Mouse (Mus musculus) central nervous system, embryonic 14 days (tissue): ENCODE measurements around the gene Dda1. TPM values are rescaled to one million over a fixed set of nuclear protein-coding genes. Genes with fewer than 3 reads are reported as not detected.

Experiments used
- polyA plus RNA-seq: library from polyadenylated mRNA; depleted of rRNA; stranded (reverse); fragments of >200 nt; gene quantifications from 2 replicates; pipeline ENCODE4 v1.2.3, GENCODE M21; 2012; rRNA removed

The Dda1 gene
- 167 and 174 TPM in 2 replicates for polyA plus RNA-seq

DNA sequence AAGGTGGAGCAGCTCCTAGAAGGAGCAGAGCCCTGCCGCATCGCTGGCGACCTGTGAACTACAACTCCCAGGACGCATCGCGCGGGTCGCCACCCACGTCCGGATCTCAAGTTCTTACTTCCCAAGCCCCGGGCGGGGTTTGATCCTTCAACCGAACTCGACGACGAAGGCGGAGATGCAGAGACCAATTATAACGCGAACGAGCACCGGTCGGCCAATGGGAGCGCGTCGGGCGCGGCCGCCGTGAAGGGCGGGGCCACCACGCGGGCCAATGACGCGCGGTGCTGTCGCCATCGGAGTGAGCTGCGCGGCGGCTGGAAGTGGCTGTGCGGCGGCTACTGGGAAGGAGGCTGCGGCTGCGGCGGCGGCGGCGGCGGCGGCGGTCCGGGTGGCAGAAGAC, at the start of gene Dda1:
Gene Dda1 (plus strand): TSS at position 284 of the 400 bp plus-strand sequence.

DNA sequence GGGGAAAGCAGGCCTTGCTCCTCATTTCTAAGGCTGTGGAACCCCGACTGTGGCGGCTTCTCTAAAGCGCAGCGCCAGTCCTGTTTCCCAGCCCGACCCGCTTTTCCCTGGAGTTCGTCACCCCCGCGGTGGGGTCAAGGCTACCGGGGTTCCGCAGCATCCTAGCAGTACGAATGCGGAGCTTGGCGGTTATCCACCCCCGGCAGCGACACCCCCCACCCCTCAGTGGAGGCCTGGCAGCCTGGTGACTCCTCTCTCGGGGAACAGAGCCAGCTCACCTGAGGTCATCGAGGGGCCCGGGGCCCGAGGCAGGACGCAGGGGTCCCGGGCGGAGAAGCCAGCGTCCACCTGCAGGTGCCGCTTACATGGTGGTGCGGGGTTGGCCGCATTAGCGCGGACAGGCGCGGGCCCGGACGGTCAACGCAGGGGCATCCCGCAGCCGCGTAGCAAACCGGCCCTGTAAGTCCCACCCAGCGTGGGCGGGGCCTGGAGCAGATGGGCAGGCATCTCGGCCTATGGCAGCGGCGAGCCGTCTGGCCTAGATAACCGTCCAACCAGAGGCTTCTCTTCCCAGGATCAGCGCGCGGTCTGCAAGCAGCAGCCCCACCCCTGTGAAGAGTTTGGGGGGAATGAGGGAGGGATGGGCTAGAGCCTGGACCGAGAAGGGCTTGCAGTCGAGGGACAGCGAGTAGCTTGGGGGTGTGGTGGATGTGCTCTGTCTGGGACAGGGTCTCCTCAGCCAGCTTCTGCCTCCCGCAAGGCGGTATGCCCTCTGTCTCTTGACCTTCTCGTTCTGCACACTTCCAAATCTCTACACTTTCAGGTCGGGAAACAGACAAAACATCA, 5.6 kb upstream of the Dda1 start, which contains the start of gene Abhd8:
Gene Abhd8 (minus strand): TSS at position 468 of the 846 bp plus-strand sequence.

GRCm38 (mm10) chr8:71464513-71465500, 4.2 kb upstream of the Dda1 start, which contains the start of gene Mrpl34:
Mrpl34 (plus strand) TSS chr8:71464959.

DNA sequence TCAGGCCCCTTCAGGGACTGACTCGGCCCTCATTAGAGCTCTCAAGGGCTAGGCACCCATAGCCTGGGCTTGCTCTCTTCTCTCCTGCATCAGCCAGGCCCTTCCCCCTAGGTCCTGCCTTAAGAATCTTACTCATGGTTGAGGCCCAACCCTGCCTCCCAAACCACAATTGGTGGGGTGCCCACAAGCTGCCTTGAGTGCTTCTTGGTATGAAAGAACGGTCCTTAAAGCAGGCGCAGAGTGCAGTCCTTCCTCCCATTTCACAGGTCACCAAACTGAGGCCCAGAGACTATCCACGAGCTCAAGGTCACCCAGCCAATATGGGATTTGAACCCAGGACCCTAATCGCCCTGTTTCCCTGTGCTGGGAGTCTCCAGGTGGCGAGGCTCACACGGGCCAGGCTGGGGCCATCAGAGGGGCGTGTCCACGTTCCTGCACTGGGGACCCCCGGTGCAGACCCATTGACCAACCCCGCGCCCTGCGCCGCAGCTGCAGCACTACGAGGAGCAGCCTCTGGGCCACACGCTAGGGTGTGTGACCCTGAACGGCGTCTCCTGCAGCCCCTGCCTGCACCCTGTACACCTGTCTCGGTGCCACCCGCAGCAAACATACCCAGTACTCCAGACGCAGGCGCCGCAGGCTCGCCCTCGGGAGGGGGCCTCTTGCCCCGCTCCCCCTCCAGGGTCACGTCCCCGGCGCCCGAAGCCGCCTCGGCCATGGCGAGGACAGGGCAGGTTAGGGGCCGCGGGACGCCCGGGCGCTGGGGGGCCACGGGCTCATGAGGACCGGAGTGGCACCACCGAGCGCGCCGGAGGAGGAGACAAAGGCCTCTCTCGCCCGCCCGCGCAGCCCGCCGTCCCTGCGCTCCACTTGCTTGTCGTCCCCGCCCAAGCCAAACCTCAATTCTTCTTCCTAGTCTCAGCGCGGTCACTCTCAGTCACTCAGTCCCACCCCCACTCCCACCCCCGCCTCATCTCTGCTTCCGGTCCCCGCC, 16.4 kb downstream of the Dda1 start, which contains the start of gene Ano8:
Gene Ano8 (minus strand): TSS at position 822 of the 994 bp plus-strand sequence.

GRCm38 (mm10) chr8:71487691-71488445, 18.9 kb downstream of the Dda1 start, which contains the start of gene Gtpbp3:
Gtpbp3 (plus strand) TSS chr8:71488103.

DNA sequence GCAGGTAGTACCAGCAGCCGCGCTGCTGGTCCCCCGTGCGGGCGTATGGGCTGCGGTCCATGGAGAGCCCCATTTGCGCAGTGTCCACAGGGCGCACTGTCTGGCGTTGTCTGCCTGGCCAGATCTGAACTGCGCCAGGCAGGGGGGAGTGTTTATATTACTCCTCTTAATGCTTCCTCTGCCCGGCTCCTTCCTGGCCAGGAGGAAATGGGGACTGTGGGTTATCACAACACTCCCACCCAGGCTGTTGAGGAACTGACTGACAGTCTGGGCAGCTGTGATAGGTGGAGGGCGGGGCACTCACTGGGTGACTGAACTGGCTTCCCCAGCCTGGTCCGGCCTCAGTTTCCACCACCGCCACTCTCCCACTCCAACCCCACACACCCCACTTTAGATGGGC, 42.6 kb downstream of the Dda1 start, which contains the start of gene Plvap:
Gene Plvap (minus strand): TSS at position 109 of the 400 bp plus-strand sequence.

DNA sequence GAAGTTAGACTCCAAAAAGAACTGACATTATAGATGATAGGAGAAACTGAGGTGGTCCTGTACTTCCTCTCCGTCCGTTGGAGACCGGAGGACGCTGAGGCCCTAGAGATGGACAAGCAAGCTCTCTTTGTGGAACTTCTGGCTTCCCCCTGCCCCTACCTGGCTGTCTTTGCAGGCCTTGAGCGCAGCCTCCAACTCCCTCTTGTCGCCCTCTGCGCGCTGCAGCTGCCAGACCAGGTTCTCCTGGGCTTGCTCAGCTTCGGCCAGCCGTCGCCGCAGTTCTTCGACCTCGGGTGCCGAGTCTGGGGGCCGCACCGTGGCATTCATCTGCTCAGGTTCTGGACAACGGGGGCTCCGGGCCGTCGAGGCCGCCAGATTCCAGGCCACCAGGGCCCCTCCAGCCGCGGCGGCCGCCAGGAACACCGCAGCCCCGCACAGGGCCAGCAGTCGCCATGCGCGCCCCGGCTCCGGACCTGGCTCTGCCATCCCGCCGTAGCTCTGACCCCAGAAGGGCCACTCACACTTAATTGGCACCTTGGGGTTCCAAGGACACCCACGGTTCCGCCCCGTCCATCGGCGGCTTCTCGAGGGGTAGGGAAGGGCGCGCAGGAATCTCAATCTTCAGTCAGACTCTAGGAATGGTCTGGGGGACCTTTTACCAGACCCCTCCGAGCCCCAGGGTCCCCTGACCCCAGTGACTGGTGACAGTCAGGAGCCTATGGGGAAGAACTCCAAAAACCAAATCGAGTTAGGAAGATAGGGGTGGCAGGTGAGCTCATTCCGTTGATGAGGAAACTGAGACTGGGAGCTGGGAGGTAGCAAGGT, 56.4 kb downstream of the Dda1 start, which contains the start of gene Ccdc194:
Gene Ccdc194 (minus strand): TSS at position 486 of the 825 bp plus-strand sequence.

Other genes starting within 250 kb of the Dda1 start
- 41.4 and 45.9 TPM in 2 replicates for gene Myo9b, start 196.5 kb upstream of the Dda1 start, polyA plus RNA-seq
- 33.0 and 35.3 TPM in 2 replicates for gene Haus8, start 196.3 kb upstream of the Dda1 start, polyA plus RNA-seq
- 175 and 182 TPM in 2 replicates for gene Use1, start 102.4 kb upstream of the Dda1 start, polyA plus RNA-seq
- 5.5 and 5.6 TPM in 2 replicates for gene Ocel1, start 97.9 kb upstream of the Dda1 start, polyA plus RNA-seq
- 41.8 and 52.9 TPM in 2 replicates for gene Nr2f6, start 87.2 kb upstream of the Dda1 start, polyA plus RNA-seq
- 9.2 and 11.1 TPM in 2 replicates for gene Ushbp1, start 73.4 kb upstream of the Dda1 start, polyA plus RNA-seq
- 130 and 141 TPM in 2 replicates for gene Babam1, start 72.3 kb upstream of the Dda1 start, polyA plus RNA-seq
- gene Ankle1, start 63.2 kb upstream of the Dda1 start, polyA plus RNA-seq, result 24.8 and 26.3 TPM in 2 replicates
- 122 and 130 TPM in 2 replicates for gene Abhd8, start 5.5 kb upstream of the Dda1 start, polyA plus RNA-seq
- gene Mrpl34, start 4.2 kb upstream of the Dda1 start, polyA plus RNA-seq, result 88.1 and 98.9 TPM in 2 replicates
- gene Ano8, start 16.8 kb downstream of the Dda1 start, polyA plus RNA-seq, result 123 and 140 TPM in 2 replicates
- 27.1 and 27.9 TPM in 2 replicates for gene Gtpbp3, start 18.9 kb downstream of the Dda1 start, polyA plus RNA-seq
- 11.4 and 18.7 TPM in 2 replicates for gene Plvap, start 42.6 kb downstream of the Dda1 start, polyA plus RNA-seq
- 0.59 and 0.60 TPM in 2 replicates for gene Ccdc194, start 56.5 kb downstream of the Dda1 start, polyA plus RNA-seq
- gene Bst2, start 68.3 kb downstream of the Dda1 start, polyA plus RNA-seq, result 36.4 and 46.8 TPM in 2 replicates
- gene Mvb12a, start 73.7 kb downstream of the Dda1 start, polyA plus RNA-seq, result 81.1 and 89.0 TPM in 2 replicates
- gene Tmem221, start 89.7 kb downstream of the Dda1 start, polyA plus RNA-seq, result 0.05 and 0.15 TPM in 2 replicates
- gene Nxnl1, start 97.4 kb downstream of the Dda1 start, polyA plus RNA-seq, result not detected in 2 replicates
- 117 and 122 TPM in 2 replicates for gene Slc27a1, start 99.7 kb downstream of the Dda1 start, polyA plus RNA-seq
- gene Pgls, start 123.0 kb downstream of the Dda1 start, polyA plus RNA-seq, result 133 and 140 TPM in 2 replicates
- 9.8 and 10.5 TPM in 2 replicates for gene Fam129c, start 128.4 kb downstream of the Dda1 start, polyA plus RNA-seq
- gene Colgalt1, start 141.8 kb downstream of the Dda1 start, polyA plus RNA-seq, result 134 and 175 TPM in 2 replicates
- gene Unc13a, start 202.6 kb downstream of the Dda1 start, polyA plus RNA-seq, result 65.1 and 70.6 TPM in 2 replicates
- gene Jak3, start 207.1 kb downstream of the Dda1 start, polyA plus RNA-seq, result 4.6 and 6.3 TPM in 2 replicates
- 1.8 and 2.0 TPM in 2 replicates for gene Insl3, start 220.0 kb downstream of the Dda1 start, polyA plus RNA-seq
- gene B3gnt3, start 232.6 kb downstream of the Dda1 start, polyA plus RNA-seq, result 0.51 and 0.57 TPM in 2 replicates